Mouse (Mus musculus) gastrocnemius, adult 2 months (tissue): ENCODE measurements around the gene Pced1a. TPM values are rescaled to one million over a fixed set of nuclear protein-coding genes. Genes with fewer than 3 reads are reported as not detected.
A peak's percentile ranks its signal among the peaks of the same experiment; 100 is the strongest.
"Not testable (repeated sequence)": the region's sequence is repeated elsewhere in the genome, so short reads cannot be mapped to it uniquely, and the experiment has no call there.

Experiments used
- DNase-seq: peaks from one replicate; pipeline ENCODE4 v3.0.0; 2022
- H3K27ac ChIP-seq: fragments of 200-600 bp; 2 replicates; pipeline ENCODE4 v1.8.1; 2022; ENCODE audit warnings: mild to moderate bottlenecking
- H3K4me3 ChIP-seq: fragments of 200-600 bp; 2 replicates; pipeline ENCODE4 v1.8.1; 2022; ENCODE audit warnings: mild to moderate bottlenecking, moderate library complexity
- CTCF ChIP-seq: fragments of 200-600 bp; IDR thresholded peaks from 2 replicates; pipeline ENCODE4 v1.8.1; 2022; ENCODE audit warnings: antibody characterized with exemption, mild to moderate bottlenecking, moderate library complexity
- intact Hi-C: fragments of 180-260 bp; cut with DNase I; formaldehyde crosslinking; loops from one replicate; pipeline ENCODE4 v1.15.1; 2025
- total RNA-seq, 2 experiments: library from RNA; stranded (reverse); gene quantifications; 2 replicates each; pipeline ENCODE4 v1.2.3; 2021

Gene Pced1a
- total RNA-seq, 2 experiments from 2014 or later = 4.5 to 5.0 TPM

DNA sequence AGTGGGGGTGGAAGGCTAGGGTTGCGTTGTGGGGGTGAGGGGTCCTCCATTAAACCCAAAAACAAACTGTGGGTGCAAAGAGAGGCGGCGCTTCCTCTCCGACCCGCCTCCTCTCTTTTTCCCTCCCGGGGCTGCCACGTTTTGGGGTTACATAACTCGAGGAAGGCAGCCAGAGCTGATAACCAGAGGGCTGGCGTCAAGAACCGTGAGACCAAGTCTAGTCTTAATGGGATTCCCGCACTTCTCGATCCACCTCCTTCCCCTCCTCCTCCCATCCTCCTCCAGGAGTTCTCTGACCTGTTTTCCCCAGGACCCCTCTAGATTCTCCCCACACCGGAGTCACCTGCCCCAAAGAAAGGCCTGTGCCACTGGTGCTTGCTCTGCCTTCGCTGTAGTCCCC lies 26.4 kb downstream of the Pced1a start:
- H3K27ac ChIP-seq = no peak overlapping the region
- intact Hi-C loops = no loop called here
- TF ChIP-seq CTCF = no peak
- peak overlapping the region; percentile 73 for H3K4me3 ChIP-seq
- DNase-seq = peak; percentile 41

DNA sequence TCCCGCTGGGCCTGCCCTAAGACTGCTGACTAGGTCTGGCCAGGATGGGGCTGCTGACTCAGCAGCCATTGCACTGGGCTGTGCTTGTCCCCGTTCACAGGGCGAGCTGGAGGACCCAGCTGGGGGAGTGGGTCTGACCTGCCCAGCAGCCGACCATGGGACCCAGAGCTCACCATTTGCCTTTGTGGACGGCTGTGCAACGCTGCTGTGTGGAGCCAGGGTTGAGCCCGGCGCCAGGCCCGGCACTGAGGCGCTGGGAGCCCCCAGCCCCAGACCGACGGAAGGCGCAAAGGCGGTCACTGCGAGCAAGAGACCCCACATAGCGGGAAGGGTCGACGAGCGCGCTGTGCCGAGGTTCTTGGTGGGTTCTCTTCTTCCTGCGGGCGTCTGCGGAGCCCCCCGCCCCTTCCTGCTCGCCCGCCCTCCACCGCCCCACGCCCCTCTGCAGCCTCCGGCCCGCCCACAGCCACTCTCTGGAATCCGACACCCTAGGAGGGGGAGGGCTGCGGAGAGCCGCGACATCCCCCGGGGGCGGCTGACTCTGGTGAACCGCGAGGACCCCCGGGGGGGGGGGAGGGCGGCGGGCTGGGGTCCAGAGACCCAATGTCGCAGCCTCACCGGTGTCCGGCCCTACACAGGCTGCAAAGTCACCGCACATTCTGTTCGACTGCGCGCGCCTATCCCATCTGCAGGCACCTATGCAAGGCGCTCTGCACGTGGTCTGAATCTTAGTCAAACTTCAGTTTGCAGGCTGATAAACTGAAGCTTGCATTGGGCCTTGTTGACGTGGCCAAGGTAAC lies 27.1 kb downstream of the Pced1a start, which contains the start of gene Cpxm1:
Gene Cpxm1, minus strand, starts transcription at position 389 of the 800 bp plus-strand sequence.
- TF ChIP-seq CTCF = no peak
- intact Hi-C loops = no loop called here
- peak; percentile 50 for DNase-seq
- Histone ChIP-seq H3K27ac (peak within 1 kb of the TSS; percentile 53), H3K4me3 (peak within 1 kb of the TSS; percentile 73)

GRCm38 (mm10) chr2:130395696-130396095 lies 28.8 kb downstream of the Pced1a start:
- no peak overlapping the region for H3K27ac ChIP-seq
- intact Hi-C loops = no loop called here
- no peak overlapping the region for H3K4me3 ChIP-seq
- TF ChIP-seq CTCF = no peak
- DNase-seq = no peak

DNA sequence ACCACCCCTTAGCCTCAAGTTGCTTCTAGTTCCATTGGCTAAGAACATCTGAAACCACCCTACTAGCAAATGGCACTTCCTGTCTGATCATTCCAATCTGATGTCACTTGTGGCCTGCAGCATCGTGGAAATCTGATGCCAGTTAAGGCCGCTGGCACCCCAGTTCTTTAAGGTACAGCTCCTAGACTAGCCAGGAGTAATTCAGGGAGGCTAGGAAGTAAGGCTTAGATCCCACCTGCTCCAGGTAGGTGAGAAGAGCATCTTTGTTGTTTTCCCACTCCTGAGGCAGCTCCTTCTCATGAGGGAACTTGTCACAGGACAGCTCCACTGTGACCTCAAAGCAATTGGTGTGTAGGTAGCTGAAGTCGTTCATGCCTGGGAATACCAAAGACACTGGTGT lies 31.7 kb downstream of the Pced1a start:
- no peak overlapping the region for H3K4me3 ChIP-seq
- no peak overlapping the region for H3K27ac ChIP-seq
- intact Hi-C loops = no loop called here
- DNase-seq = no peak
- no peak for TF ChIP-seq CTCF

GRCm38 (mm10) chr2:130390993-130391625 lies 33.4 kb downstream of the Pced1a start:
- DNase-seq = no peak
- intact Hi-C loops = no loop called here
- no peak for TF ChIP-seq CTCF
- Histone ChIP-seq H3K4me3 (no peak overlapping the region), H3K27ac (no peak overlapping the region)

DNA sequence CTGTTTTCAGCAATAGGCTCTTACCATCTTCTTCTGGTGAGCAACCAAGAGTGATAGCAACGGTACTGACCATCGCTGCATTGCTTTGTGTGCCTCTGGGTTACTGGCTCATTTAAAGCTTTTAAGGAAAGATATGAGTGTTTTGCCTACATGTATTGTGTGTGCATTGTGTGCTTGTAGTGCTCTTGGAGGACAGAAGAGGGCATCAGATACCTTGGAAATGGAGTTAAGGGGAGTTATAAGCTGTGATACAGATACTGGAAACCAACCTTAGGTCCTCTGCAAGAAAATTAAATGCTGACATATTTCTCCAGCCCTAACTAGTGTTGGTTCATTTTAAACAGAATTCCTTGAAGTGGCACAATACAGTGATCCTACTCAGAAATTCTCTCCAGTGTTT lies 35.7 kb downstream of the Pced1a start:
- intact Hi-C loops = no loop called here
- H3K27ac ChIP-seq = no peak overlapping the region
- H3K4me3 ChIP-seq = no peak overlapping the region
- peak; percentile 43 for TF ChIP-seq CTCF
- no peak for DNase-seq

DNA sequence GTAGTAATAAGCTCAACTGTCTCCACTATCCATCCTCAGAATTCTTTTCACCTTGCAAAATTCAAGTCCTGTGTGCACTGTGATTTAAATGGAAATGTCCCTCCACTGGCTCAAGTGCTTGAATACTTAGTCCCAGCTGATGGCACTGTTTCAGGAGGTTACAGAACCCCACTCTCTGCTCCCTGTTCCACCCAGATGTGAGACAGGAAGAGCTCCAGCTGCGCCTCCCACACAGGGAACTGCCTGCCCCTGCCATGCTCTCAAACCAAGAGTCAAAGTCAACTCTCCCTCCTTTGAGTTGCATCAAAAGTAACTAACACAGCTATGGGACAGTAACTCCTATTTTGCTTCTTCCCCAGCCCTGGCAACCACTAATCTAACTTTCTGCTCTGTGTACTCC lies 38.3 kb downstream of the Pced1a start:
- no peak for TF ChIP-seq CTCF
- Histone ChIP-seq H3K4me3 (no peak overlapping the region), H3K27ac (no peak overlapping the region)
- intact Hi-C loops = no loop called here
- DNase-seq = no peak

GRCm38 (mm10) chr2:130383895-130384294 lies 40.6 kb downstream of the Pced1a start:
- no peak for TF ChIP-seq CTCF
- intact Hi-C loops = no loop called here
- DNase-seq = no peak

DNA sequence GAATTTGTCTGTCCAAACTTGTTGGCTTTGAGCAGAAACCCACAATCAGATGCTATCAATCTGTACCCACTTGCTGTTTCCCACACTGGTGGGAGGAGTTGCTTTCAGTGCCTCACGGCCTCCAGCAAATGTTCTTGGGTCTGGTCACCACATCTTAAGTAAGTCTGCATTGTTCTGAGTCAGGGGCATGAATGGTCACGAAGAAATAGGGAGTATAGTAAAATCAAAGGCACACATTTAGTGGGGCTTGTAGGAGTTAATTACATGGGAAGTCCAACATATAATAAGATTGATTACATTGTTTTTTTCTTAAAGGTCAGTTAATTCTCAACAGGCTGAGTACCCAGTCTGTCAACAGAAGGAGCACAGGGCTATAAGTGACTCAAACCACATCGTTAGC lies 41.3 kb downstream of the Pced1a start:
- intact Hi-C loops = no loop called here
- TF ChIP-seq CTCF = no peak
- Histone ChIP-seq H3K4me3 (no peak overlapping the region), H3K27ac (no peak overlapping the region)
- no peak for DNase-seq

More at GRCm38 (mm10) chr2:130383895-130384294, 40.6 kb downstream of the Pced1a start:
- no peak overlapping the region for H3K27ac ChIP-seq
- H3K4me3 ChIP-seq = no peak overlapping the region

GRCm38 (mm10) chr2:130374951-130375350 lies 49.5 kb downstream of the Pced1a start:
- no peak for TF ChIP-seq CTCF
- Histone ChIP-seq H3K27ac (no peak overlapping the region), H3K4me3 (no peak overlapping the region)
- intact Hi-C loops = no loop called here
- no peak for DNase-seq

DNA sequence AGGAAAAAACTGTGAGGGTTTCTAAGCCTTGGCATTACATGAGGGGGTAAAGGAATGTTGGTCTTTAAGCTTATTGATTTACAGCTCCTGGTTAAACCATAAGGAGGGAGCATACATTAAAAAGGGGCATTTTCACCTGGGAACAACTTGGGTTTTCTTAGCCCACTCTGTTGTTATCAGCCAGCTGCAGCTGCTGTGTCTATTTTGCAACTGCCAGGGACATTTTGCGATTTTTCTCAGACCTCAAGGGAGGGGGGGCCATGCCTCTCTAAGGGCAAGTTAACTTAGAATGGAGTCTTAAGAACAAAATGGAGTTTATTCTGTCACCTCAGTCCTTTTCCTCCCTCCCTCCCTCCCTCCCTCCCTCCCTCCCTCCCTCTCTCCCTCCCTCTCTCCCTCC lies 51.5 kb downstream of the Pced1a start:
- DNase-seq, H3K27ac ChIP-seq, H3K4me3 ChIP-seq, intact Hi-C loops: not testable (repeated sequence)

- intact Hi-C loops = no loop called here
- no peak overlapping the region for H3K4me3 ChIP-seq
- no peak for TF ChIP-seq CTCF
- no peak overlapping the region for H3K27ac ChIP-seq
- no peak for DNase-seq
Measured at GRCm38 (mm10) chr2:130367386-130367785, 57.1 kb downstream of the Pced1a start.

Other genes starting within 250 kb of the Pced1a start
- gene Snrpb, start 245.3 kb downstream of the Pced1a start, total RNA-seq = 100 to 1,000 TPM; 124 to 137 TPM
- not detected for gene Tmc2, start 229.5 kb downstream of the Pced1a start, total RNA-seq
- 10 to 100 TPM; 36.4 to 38.6 TPM for gene Nop56, start 150.3 kb downstream of the Pced1a start, total RNA-seq
- gene Idh3b, start 140.2 kb downstream of the Pced1a start, total RNA-seq = 100 to 1,000 TPM; 416 to 563 TPM
- under 1 TPM; 0.26 to 0.47 TPM for gene Ebf4, start 129.5 kb downstream of the Pced1a start, total RNA-seq
- gene Cpxm1, start 27.1 kb downstream of the Pced1a start, total RNA-seq = 1 to 10 TPM; 1.0 to 1.1 TPM
- not detected for gene Gm28372, start 19.5 kb downstream of the Pced1a start, total RNA-seq
- not detected for gene 1700020A23Rik, start 19.4 kb downstream of the Pced1a start, total RNA-seq
- gene Tmem239, start 18.2 kb downstream of the Pced1a start, total RNA-seq = not detected
- gene Vps16, start 362 bp downstream of the Pced1a start, total RNA-seq = 10 to 100 TPM; 15.7 to 19.1 TPM
- gene Ptpra, start 25.6 kb upstream of the Pced1a start, total RNA-seq = 10 to 100 TPM; 16.0 to 23.3 TPM
- 10 to 100 TPM; 44.7 to 53.9 TPM for gene Mrps26, start 139.0 kb upstream of the Pced1a start, total RNA-seq
- gene Oxt, start 151.5 kb upstream of the Pced1a start, total RNA-seq = not detected
- gene Avp, start 157.9 kb upstream of the Pced1a start, total RNA-seq = not detected
- 1 to 10 TPM; 6.0 to 7.5 TPM for gene Fastkd5, start 205.3 kb upstream of the Pced1a start, total RNA-seq
- gene Ubox5, start 205.3 kb upstream of the Pced1a start, total RNA-seq = 1 to 10 TPM; 4.9 to 5.0 TPM
- gene Lzts3, start 218.1 kb upstream of the Pced1a start, total RNA-seq = 1 to 10 TPM; 2.3 to 3.3 TPM
- 100 to 1,000 TPM; 104 to 127 TPM for gene Ddrgk1, start 240.0 kb upstream of the Pced1a start, total RNA-seq
- 10 to 100 TPM; 10.8 to 16.2 TPM for gene Itpa, start 242.9 kb upstream of the Pced1a start, total RNA-seq